Mouse (Mus musculus) kidney, adult 8-10 months (tissue): Measurements from ENCODE around the gene Nfkbib.

Experiments used
- DNase-seq, 2 experiments: peaks; one replicate each; pipeline ENCODE4 v3.0.0; 2022

The Nfkbib gene

DNA sequence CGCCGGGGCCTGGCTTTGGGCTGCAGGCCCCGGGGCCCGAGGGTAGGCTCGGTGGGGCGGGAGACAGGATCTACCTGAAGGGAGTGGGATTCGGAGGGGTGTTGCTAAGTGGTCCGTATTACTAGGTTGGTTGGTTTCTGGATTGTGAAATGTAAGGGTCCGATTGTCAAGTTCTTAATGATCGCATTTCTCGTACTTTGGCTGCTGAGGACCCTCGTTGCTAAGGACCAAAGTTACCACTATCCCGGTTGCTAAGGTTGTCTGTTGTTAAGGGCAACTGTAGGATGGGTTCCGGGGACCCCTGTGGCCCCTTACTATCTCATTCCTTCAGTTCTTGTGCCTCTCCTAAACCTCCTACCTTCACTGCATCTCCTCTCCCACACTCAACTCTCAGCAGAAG is 402 bp downstream of the Nfkbib start:
- DNase-seq: no peak

- peak; percentile 99 for DNase-seq
Measured at GRCm38 (mm10) chr7:28766173-28766879, 986 bp downstream of the Nfkbib start, which contains the start of gene Sirt2. Gene Sirt2, plus strand, starts transcription at chr7:28766735.

GRCm38 (mm10) chr7:28765211-28765610 is 2.1 kb downstream of the Nfkbib start:
- no peak for DNase-seq

- peak in 1 of 2 experiments; percentile 26 for DNase-seq
Measured at GRCm38 (mm10) chr7:28761907-28762306, 5.4 kb downstream of the Nfkbib start.

DNA sequence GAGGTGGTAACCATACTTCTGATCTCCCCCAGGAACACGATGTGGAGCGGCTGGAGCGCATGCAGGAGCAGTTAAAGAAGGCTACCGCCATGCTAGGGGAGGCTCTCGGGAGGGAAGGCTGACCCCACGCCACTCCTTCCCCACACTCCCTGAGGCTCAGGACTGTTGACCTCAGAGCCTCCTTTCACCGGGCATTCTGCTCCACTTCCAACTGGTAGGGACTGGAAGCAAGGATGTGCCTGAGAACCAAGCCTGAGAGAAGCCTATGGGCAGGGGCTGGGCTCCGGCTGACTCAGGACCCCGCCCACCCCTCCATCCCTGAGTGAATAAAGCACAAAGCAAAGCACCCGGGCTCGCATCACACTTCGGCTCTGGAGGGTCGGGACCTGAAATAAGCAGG is 8.7 kb downstream of the Nfkbib start:
- no peak for DNase-seq

- DNase-seq: no peak
Measured at GRCm38 (mm10) chr7:28756079-28756478, 11.2 kb downstream of the Nfkbib start, which contains the start of gene Ccer2. Gene Ccer2, plus strand, starts transcription at chr7:28756174.

GRCm38 (mm10) chr7:28749935-28750334 is 17.4 kb downstream of the Nfkbib start:
- DNase-seq: no peak

GRCm38 (mm10) chr7:28741709-28742438 is 25.4 kb downstream of the Nfkbib start, which contains the start of the genes Mrps12 and Sars2:
Gene Mrps12, minus strand, starts transcription at chr7:28741820.
Gene Sars2, plus strand, starts transcription at chr7:28741992.
- DNase-seq: peak; percentile 98

- no peak for DNase-seq
Measured at GRCm38 (mm10) chr7:28741368-28741708, 26.0 kb downstream of the Nfkbib start.

DNA sequence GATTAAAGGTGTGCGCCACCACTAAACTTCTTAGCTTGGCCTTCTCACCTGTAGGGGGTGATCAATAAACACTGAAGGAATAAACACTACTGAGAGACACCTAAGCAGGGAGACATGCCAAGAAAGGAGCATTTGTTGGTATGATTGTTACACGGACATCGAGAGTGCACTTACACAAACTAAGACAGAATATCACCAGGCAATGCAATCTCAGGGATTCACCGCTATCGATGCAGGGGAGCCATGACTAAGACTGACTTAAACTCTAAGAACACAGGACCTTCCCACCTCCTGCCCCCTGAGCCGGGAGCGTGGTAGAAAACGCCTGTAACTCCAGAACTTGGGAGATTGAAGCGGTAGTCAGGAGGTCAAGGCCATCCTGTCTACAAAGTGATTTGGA is 26.4 kb downstream of the Nfkbib start:
- no peak for DNase-seq

- DNase-seq: no peak
Measured at GRCm38 (mm10) chr7:28739829-28740228, 27.5 kb downstream of the Nfkbib start.

DNA sequence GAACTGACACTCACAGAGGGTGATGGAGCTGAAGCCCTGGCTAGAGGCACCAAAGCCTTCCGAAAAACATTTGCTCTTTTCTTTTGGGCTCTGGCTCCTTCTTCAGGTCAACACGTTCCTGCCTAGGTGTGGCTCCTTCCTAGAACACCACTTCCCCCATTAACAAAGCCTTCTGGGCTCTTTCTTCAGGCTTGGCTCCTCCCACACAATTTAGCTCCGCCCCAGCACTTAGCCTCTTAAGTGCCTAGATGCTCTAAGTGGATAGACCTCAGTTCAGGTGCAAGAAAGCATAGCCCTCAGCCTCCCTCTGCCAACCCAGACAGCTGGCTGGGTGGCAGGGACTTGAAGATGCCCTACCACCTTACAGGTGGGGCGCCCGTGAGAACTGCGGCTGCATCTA is 31.6 kb downstream of the Nfkbib start:
- DNase-seq: no peak

DNA sequence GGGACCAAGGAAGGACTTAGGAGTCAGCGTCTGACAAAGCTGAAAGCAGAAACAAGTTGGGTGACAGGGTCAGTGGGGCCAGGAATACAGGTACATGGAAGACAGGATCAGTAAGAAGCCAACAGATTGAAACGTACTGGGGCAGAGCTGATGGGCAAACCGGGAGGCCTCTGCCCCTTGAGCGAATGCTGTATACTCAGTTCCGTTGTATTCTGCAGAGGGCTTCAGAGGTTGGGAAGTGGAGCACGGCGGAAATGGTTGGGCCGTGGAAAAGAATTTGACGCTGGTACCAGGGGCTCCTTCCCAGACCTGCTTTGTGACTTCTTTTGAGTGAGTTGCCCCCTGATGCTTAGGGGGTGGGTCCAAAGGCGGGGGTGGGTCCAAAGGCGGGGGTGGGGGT is 34.1 kb downstream of the Nfkbib start:
- DNase-seq: no peak

GRCm38 (mm10) chr7:28732341-28733142 is 34.8 kb downstream of the Nfkbib start:
- peak; percentile 93 to 95 for DNase-seq

DNA sequence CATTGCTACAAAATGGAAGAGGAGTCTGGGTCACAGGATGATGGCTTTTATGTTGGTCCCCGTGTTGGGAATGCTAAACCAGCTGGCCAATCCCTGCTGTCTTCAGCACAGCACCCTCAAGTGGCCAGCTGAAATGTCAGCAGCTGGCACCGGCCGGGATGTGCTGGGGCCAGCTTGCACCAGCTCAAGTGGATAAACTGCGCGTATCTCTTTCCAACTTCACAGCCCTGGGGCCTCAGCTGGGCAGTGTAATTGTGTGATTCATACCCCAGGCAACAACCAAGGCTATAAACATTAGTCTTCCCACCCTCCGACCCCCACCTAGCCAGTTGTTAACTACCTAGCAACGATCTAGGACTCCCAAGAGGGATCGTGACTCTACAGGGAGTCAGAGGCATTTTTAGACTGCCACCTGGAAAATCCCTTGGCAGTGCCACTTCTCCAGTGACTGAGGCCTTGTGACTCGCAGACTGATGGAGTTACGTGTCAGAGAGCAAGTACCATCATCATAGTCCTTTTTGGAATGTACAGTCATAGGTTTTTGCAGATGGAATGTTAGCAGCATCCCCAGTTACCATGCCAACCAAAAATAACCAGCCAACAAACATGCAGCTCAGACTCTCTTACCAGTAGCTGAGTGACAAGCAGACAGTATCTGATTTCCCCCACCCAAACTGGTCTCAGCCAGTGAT is 39.5 kb downstream of the Nfkbib start:
- no peak for DNase-seq

- peak; percentile 40 to 58 for DNase-seq
Measured at GRCm38 (mm10) chr7:28726600-28726999, 40.7 kb downstream of the Nfkbib start.

DNA sequence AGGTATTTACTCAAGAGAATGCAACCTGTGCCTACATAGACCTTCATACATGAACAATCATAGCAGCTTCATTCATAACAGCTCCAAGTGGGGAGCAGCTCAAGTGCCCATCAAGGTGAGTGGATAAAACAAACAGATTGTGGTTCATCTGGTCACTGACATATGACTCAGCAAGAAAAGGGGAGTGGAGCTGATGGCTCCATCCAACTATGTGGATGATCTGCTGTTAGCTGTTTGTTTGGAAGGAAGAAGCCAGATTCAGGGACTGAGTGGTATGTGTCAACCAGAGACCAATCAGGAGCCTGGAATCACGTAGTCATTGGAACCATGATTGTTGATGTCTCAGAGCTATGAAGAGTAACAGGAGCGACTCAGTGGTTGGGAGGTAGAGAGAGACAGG is 42.7 kb downstream of the Nfkbib start:
- no peak for DNase-seq

- no peak for DNase-seq
Measured at GRCm38 (mm10) chr7:28722079-28722478, 45.2 kb downstream of the Nfkbib start.

GRCm38 (mm10) chr7:28720753-28721537 is 46.4 kb downstream of the Nfkbib start:
- DNase-seq: no peak

GRCm38 (mm10) chr7:28719650-28720049 is 47.7 kb downstream of the Nfkbib start:
- no peak for DNase-seq

DNA sequence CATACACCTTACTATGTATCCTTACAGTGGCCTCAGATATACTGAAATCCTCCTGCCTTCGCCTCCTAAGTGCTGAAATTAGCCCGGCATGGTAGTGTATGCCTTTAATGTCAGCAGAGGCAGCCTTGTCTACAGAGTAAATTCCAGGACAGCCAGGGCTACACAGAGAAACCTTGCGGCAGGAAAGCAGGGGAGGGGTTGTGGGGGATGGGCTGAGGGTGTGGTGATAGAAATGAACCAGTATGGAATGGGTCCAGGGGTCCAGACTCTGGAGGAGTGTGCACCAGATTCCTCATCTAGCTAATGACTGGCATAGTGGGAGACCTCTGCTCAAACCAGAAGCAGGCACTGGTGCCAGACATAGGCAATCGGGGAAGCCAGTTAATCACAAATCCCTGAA is 48.2 kb downstream of the Nfkbib start:
- no peak for DNase-seq

GRCm38 (mm10) chr7:28717726-28718125 is 49.6 kb downstream of the Nfkbib start:
- no peak for DNase-seq
